Mouse (Mus musculus): ENCODE data around the gene Scaper. TPM values are rescaled to one million over a fixed set of nuclear protein-coding genes. Genes with fewer than 3 reads are reported as not detected.
A peak's percentile ranks its signal among the peaks of the same experiment; 100 is the strongest.

Gene Scaper
- total and polyA plus RNA-seq, 3 experiments: 4.2 to 5.2 (median 4.5) TPM

- in situ Hi-C loops (cut with MboI; ENCODE audit: low pct_ligation_motif_present, low pct_unique_long_range_greater_than_20kb, low sequenced_read_pairs): no loop called here
- Histone ChIP-seq H3K9ac (ENCODE audit: insufficient read depth, low read depth) (no peak overlapping the region), H3K4me1 (ENCODE audit: control insufficient read depth in 1 of 2, insufficient read depth in 2 of 2) (no peaks in the 10 kb centered on the region), H3K4me3 (replicated peaks in 1 of 3; ENCODE audit: low read depth in 2 of 3, low read length in 2 of 3, poor library complexity in 1 of 3) (no peak overlapping the region), H3K4me2 (ENCODE audit: insufficient read depth, low read depth, poor library complexity, severe bottlenecking) (no peak overlapping the region), H3K79me2 (replicated peaks; ENCODE audit: control insufficient read depth, extremely low read depth, insufficient read depth, poor library complexity, severe bottlenecking) (no peaks in the 10 kb centered on the region), H3K27ac (ENCODE audit: insufficient read depth, low read depth) (no peak overlapping the region), H3K9me3 (replicated peaks; ENCODE audit: low read length) (no peaks in the 10 kb centered on the region), H3K27me3 (replicated peaks) (no peaks in the 10 kb centered on the region), H3K36me3 (replicated peaks in 1 of 2; ENCODE audit: control insufficient read depth in 1 of 2, insufficient read depth in 1 of 2, low read length in 1 of 2) (no peaks in the 10 kb centered on the region)
- dilution Hi-C loops (cut with MboI; ENCODE audit: extremely low pct_ligation_motif_present, extremely low pct_unique_long_range_greater_than_20kb, low sequenced_read_pairs): no loop called here
- DNase-seq (ENCODE audit: extremely low read depth): no peak
- TF ChIP-seq JUN (IDR thresholded peaks at IDR 0.05; ENCODE audit: insufficient read depth, low read depth, low read length): no peak
- no peak for TF ChIP-seq POLR2A (IDR thresholded peaks at IDR 0.05; ENCODE audit: low read depth, low read length)
- TF ChIP-seq CHD1 (IDR thresholded peaks at IDR 0.05; ENCODE audit: low read depth, low read length): no peak
- no peak for TF ChIP-seq CTCF (conservative IDR thresholded peaks at IDR 0.05 in 1 of 2, IDR thresholded peaks at IDR 0.05 in 1 of 2; ENCODE audit: low read depth in 2 of 2, low read length in 2 of 2)
- TF ChIP-seq MAFK (IDR thresholded peaks at IDR 0.05; ENCODE audit: insufficient replicate concordance, low read length): no peak
Measured at GRCm38 (mm10) chr9:55710553-55710952, 227.4 kb downstream of the Scaper start.

DNA sequence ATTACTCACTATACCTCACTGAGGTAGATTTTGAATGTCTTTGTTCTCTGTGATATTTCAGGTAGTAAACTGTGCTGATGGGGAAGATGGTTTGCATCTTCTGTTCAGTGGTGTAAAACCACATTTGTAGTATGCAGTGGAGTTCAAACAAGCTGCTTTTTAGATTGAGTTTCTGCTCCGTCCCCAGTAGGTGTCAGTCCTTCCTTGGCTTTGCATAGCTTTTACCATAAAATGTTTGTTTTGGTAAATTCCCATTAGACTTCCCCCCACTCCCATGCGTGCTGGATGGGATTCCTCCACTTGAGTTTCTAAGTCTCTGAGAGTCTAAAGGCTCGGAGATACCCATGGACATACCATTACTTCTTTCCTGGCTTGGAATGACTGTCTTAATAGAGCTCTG lies 231.3 kb downstream of the Scaper start:
- no peak for TF ChIP-seq NRF1 (IDR thresholded peaks at IDR 0.05; ENCODE audit: low read depth, low read length)
- TF ChIP-seq ZNF384 (IDR thresholded peaks at IDR 0.05; ENCODE audit: low read depth, low read length): no peak
- TF ChIP-seq RAD21 (IDR thresholded peaks at IDR 0.05; ENCODE audit: low read depth, low read length): peak; percentile 56
- peak; percentile 34 for TF ChIP-seq SMC3 (IDR thresholded peaks at IDR 0.05; ENCODE audit: low read depth, low read length)
- TF ChIP-seq POLR2A (IDR thresholded peaks at IDR 0.05; ENCODE audit: low read depth, low read length): no peak
- TF ChIP-seq UBTF (IDR thresholded peaks at IDR 0.05; ENCODE audit: low read depth, low read length): no peak
- no peak for TF ChIP-seq MEF2A (IDR thresholded peaks at IDR 0.05; ENCODE audit: borderline replicate concordance, low read depth, low read length)
- TF ChIP-seq MYC (IDR thresholded peaks at IDR 0.05; ENCODE audit: low read depth, low read length): no peak
- no peak for TF ChIP-seq MXI1 (IDR thresholded peaks at IDR 0.05; ENCODE audit: low read depth, low read length)
- TF ChIP-seq CTCF (conservative IDR thresholded peaks at IDR 0.05 in 1 of 2, IDR thresholded peaks at IDR 0.05 in 1 of 2; ENCODE audit: low read depth in 2 of 2, low read length in 2 of 2): peak in 1 of 2 experiments; percentile 54; a peak in 2 of 4 replicates
- no peak for TF ChIP-seq EP300 (IDR thresholded peaks at IDR 0.05; ENCODE audit: low read length)
- TF ChIP-seq USF1 (IDR thresholded peaks at IDR 0.05; ENCODE audit: low read depth, low read length): no peak
- TF ChIP-seq RCOR1 (conservative IDR thresholded peaks at IDR 0.05; ENCODE audit: low read depth, low read length): no peak
- in situ Hi-C loops (cut with MboI; ENCODE audit: low pct_ligation_motif_present, low pct_unique_long_range_greater_than_20kb, low sequenced_read_pairs): no loop called here
- Histone ChIP-seq H3K4me2 (ENCODE audit: insufficient read depth, low read depth, poor library complexity, severe bottlenecking) (no peak overlapping the region), H3K27me3 (replicated peaks) (no peaks in the 10 kb centered on the region), H3K36me3 (replicated peaks in 1 of 2; ENCODE audit: control insufficient read depth in 1 of 2, insufficient read depth in 1 of 2, low read length in 1 of 2) (no peaks in the 10 kb centered on the region), H3K9me3 (replicated peaks; ENCODE audit: low read length) (no peaks in the 10 kb centered on the region), H3K4me3 (replicated peaks in 1 of 3; ENCODE audit: low read depth in 2 of 3, low read length in 2 of 3, poor library complexity in 1 of 3) (no peak overlapping the region), H3K4me1 (ENCODE audit: control insufficient read depth in 1 of 2, insufficient read depth in 2 of 2) (no peaks in the 10 kb centered on the region), H3K79me2 (replicated peaks; ENCODE audit: control insufficient read depth, extremely low read depth, insufficient read depth, poor library complexity, severe bottlenecking) (no peaks in the 10 kb centered on the region), H3K27ac (ENCODE audit: insufficient read depth, low read depth) (no peak overlapping the region), H3K9ac (ENCODE audit: insufficient read depth, low read depth) (no peak overlapping the region)
- dilution Hi-C loops (cut with MboI; ENCODE audit: extremely low pct_ligation_motif_present, extremely low pct_unique_long_range_greater_than_20kb, low sequenced_read_pairs): no loop called here
- DNase-seq (ENCODE audit: extremely low read depth): peak; percentile 6
